17 mouse cellular contexts compared by ENCODE assay signal in the genomic region with DNA sequence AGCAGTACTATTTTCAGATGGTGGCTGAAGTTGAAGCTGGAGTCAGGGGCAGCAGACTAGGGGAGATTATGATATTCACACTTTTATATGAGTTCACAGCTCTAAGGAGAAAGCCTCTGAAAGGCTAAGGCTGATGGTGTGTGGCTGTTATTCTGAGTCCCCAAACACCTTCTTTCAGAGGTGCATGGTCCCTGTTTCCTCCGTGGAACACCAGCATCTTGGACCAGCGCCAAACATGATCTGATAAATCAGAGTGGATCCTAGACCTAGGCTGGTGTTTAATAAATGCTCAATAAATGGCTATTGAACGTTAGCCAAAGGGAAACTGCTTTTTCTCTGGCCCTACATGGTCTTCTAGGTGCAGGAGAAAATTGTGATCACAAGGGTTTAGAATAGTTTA.
DNase-seq lines count a peak whose midpoint lies in the region; TF ChIP-seq lines count a peak whose summit lies in the region.
"Had no signal": no experiment of that assay in that cellular context is flagged by ENCODE, and none has a peak within 500 bp of the region (broad histone marks: within the 10 kb centered on the region; RNA-seq: fewer than 3 reads in every experiment).

No protein-coding gene starts in this region.

- no peaks in the 10 kb centered on the region for H3K27me3 ChIP-seq in cerebellum, adult 2 months (ENCODE audit: control insufficient read depth, insufficient read depth, low read length)
- H3K27me3 ChIP-seq: embryonic facial prominence, embryonic 13.5 days; embryonic facial prominence, embryonic 15.5 days had no signal

- H3K4me1 ChIP-seq in cerebellum, adult 2 months (ENCODE audit: control insufficient read depth, insufficient read depth, low read length), result no peaks in the 10 kb centered on the region
- H3K4me1 ChIP-seq: embryonic facial prominence, embryonic 13.5 days; embryonic facial prominence, embryonic 15.5 days; forebrain, embryonic 10.5 days had no signal

- TF ChIP-seq POLR2A in cerebellum, adult 2 months (IDR thresholded peaks at IDR 0.05; ENCODE audit: borderline replicate concordance, insufficient read depth, low read length), result no peak

- 48% methylated on average over 3 of the region's 3 CpGs for whole genome bisulfite sequencing in cerebellum, adult 2 months

- no peak overlapping the region for H3K27ac ChIP-seq in cerebellum, adult 2 months (ENCODE audit: insufficient read depth, low read length)
- H3K27ac ChIP-seq: forebrain, embryonic 10.5 days; forebrain, embryonic 12.5 days had no signal

- TF ChIP-seq CTCF in cerebellum, adult 2 months (IDR thresholded peaks at IDR 0.05; ENCODE audit: borderline replicate concordance, insufficient read depth, low read depth, low read length), result no peak

- DNase-seq in cerebellum, postnatal 10 days, result peak; percentile 42 to 61
- DNase-seq in cerebellum, adult 2 months, result no peak
- peak; percentile 23 for DNase-seq in heart, adult 11 months
- no peak for DNase-seq in heart, postnatal 14 days
- peak; percentile 47 for DNase-seq in testis, postnatal 10 days (ENCODE audit: low spot score)
- no peak for DNase-seq in testis, postnatal 14 days (ENCODE audit: low spot score)
- DNase-seq: adrenal gland, adult 2 months; adrenal gland, postnatal 25 days; cerebellum, adult 11 months; cerebellum, adult 18-20 months; cerebellum, adult 9-10 months; embryo, embryonic 11 days had no signal

- no peak overlapping the region for H3K4me3 ChIP-seq in cerebellum, adult 2 months (replicated peaks; ENCODE audit: insufficient read depth, low read depth, low read length)
- H3K4me3 ChIP-seq: embryonic facial prominence, embryonic 13.5 days; embryonic facial prominence, embryonic 15.5 days; erythroblast, embryonic 14.5 days; forebrain, embryonic 10.5 days; forebrain, embryonic 12.5 days had no signal

- intact Hi-C loops in heart, postnatal 14 days (cut with DNase I), result no loop called here

Comparison
In these comparisons a context has a peak if more than half of its experiments do, and no peak if none do; other contexts are left out.
1. DNase-seq: peak in cerebellum, postnatal 10 days (2 of 2), heart, adult 11 months (single experiment) and testis, postnatal 10 days (single experiment); none in cerebellum, adult 2 months (0 of 2), heart, postnatal 14 days (0 of 2) and testis, postnatal 14 days (single experiment).